Mouse (Mus musculus): ENCODE results near the gene Helq. TPM values are rescaled to one million over a fixed set of nuclear protein-coding genes. Genes with fewer than 3 reads are reported as not detected.

The Helq gene
- total and polyA plus RNA-seq, 2 experiments from 2014 or later = 9.0 to 17.9 TPM

GRCm38 (mm10) chr5:100821375-100821774 is 23.0 kb upstream of the Helq start:
- H3K4me2 ChIP-seq (ENCODE audit: low read depth) = peak overlapping the region; percentile 85
- TF ChIP-seq CTCF (IDR thresholded peaks at IDR 0.05; ENCODE audit: low read depth) = no peak
- no peak for ATAC-seq
- H3K27ac ChIP-seq (ENCODE audit: low read depth, low read length) = no peak overlapping the region
- no peak for DNase-seq
- peaks cover 8% of the 10 kb centered on the region; the same call in 1 of the 2 replicates for H3K4me1 ChIP-seq (ENCODE audit: insufficient read depth)
- peak overlapping the region; percentile 79 for H3K4me3 ChIP-seq (ENCODE audit: low read depth, low read length)
- 79% methylated on average over 8 of the region's 8 CpGs for WGBS
- H3K9ac ChIP-seq = no peak overlapping the region
- no peaks in the 10 kb centered on the region for H3K27me3 ChIP-seq (ENCODE audit: insufficient read depth, low read length)
- no peaks in the 10 kb centered on the region for H3K36me3 ChIP-seq (ENCODE audit: insufficient read depth)
- H3K9me3 ChIP-seq (ENCODE audit: low read length) = no peaks in the 10 kb centered on the region

GRCm38 (mm10) chr5:100820483-100821184 is 22.2 kb upstream of the Helq start, which contains the start of gene Abraxas1:
Abraxas1 (minus strand) TSS chr5:100820965.
- H3K4me1 ChIP-seq (ENCODE audit: insufficient read depth) = peaks cover 8% of the 10 kb centered on the region; the same call in 1 of the 2 replicates
- peak within 1 kb of the TSS; percentile 79 for H3K4me3 ChIP-seq (ENCODE audit: low read depth, low read length)
- H3K27me3 ChIP-seq (ENCODE audit: insufficient read depth, low read length) = no peaks in the 10 kb centered on the region
- DNase-seq (peak; percentile 85), ATAC-seq (peak; percentile 99)
- under 1% methylated on average over 63 of the region's 63 CpGs for WGBS
- H3K9me3 ChIP-seq (ENCODE audit: low read length) = no peaks in the 10 kb centered on the region
- peak; percentile 33; the same call in 1 of the 2 replicates for TF ChIP-seq CTCF (IDR thresholded peaks at IDR 0.05; ENCODE audit: low read depth)
- H3K36me3 ChIP-seq (ENCODE audit: insufficient read depth) = peaks cover 2% of the 10 kb centered on the region; the same call in 1 of the 2 replicates
- peak within 1 kb of the TSS; percentile 77 for H3K9ac ChIP-seq
- peak within 1 kb of the TSS; percentile 69 for H3K27ac ChIP-seq (ENCODE audit: low read depth, low read length)
- H3K4me2 ChIP-seq (ENCODE audit: low read depth) = peak within 1 kb of the TSS; percentile 85

- 23% methylated on average over 16 of the region's 16 CpGs for WGBS
- DNase-seq (no peak), ATAC-seq (no peak)
- Histone ChIP-seq H3K4me1 (ENCODE audit: insufficient read depth) (peaks cover 8% of the 10 kb centered on the region; the same call in 1 of the 2 replicates), H3K27me3 (ENCODE audit: insufficient read depth, low read length) (no peaks in the 10 kb centered on the region), H3K4me3 (ENCODE audit: low read depth, low read length) (peak overlapping the region; percentile 79), H3K36me3 (ENCODE audit: insufficient read depth) (peaks cover 3% of the 10 kb centered on the region; the same call in 1 of the 2 replicates), H3K4me2 (ENCODE audit: low read depth) (peak overlapping the region; percentile 85), H3K9ac (peak overlapping the region; percentile 77), H3K9me3 (ENCODE audit: low read length) (no peaks in the 10 kb centered on the region), H3K27ac (ENCODE audit: low read depth, low read length) (no peak overlapping the region)
- TF ChIP-seq CTCF (IDR thresholded peaks at IDR 0.05; ENCODE audit: low read depth) = peak; percentile 37
Measured at GRCm38 (mm10) chr5:100819568-100820480, 21.4 kb upstream of the Helq start.

DNA sequence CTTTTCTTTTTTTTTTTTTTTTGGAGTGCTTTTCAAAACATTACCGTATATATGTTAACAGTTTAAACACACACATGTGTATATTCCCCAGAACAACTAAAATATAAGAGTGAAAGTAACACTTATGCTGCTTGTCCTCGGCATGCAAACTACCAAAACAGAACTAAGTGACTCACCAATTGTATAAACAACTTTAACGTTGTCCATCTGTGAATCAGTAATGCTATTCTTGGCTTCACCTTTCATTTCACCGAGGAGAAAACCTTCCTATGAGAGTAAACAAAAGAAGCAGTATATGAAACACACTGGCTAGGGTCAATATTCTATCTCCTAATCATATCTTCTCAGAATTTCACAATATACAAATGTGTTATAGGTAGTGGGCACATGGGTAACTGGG is 19.9 kb upstream of the Helq start:
- no peak for ATAC-seq
- H3K4me1 ChIP-seq (ENCODE audit: insufficient read depth) = peaks cover 8% of the 10 kb centered on the region; the same call in 1 of the 2 replicates
- TF ChIP-seq CTCF (IDR thresholded peaks at IDR 0.05; ENCODE audit: low read depth) = no peak
- no peak overlapping the region for H3K27ac ChIP-seq (ENCODE audit: low read depth, low read length)
- peaks cover 3% of the 10 kb centered on the region; the same call in 1 of the 2 replicates for H3K36me3 ChIP-seq (ENCODE audit: insufficient read depth)
- H3K9me3 ChIP-seq (ENCODE audit: low read length) = no peaks in the 10 kb centered on the region
- no peak for DNase-seq
- H3K4me3 ChIP-seq (ENCODE audit: low read depth, low read length) = no peak overlapping the region
- H3K4me2 ChIP-seq (ENCODE audit: low read depth) = no peak overlapping the region
- no peaks in the 10 kb centered on the region for H3K27me3 ChIP-seq (ENCODE audit: insufficient read depth, low read length)
- H3K9ac ChIP-seq = no peak overlapping the region
- WGBS = 87% methylated on average over 4 of the region's 4 CpGs

- no peak for ATAC-seq
- Histone ChIP-seq H3K27me3 (ENCODE audit: insufficient read depth, low read length) (no peaks in the 10 kb centered on the region), H3K4me2 (ENCODE audit: low read depth) (no peak overlapping the region), H3K4me1 (ENCODE audit: insufficient read depth) (0 out of 2 replicates have a peak, but pooled peaks cover 7% of the 10 kb centered on the region), H3K9ac (no peak overlapping the region), H3K36me3 (ENCODE audit: insufficient read depth) (peaks cover 47% of the 10 kb centered on the region), H3K27ac (ENCODE audit: low read depth, low read length) (no peak overlapping the region), H3K4me3 (ENCODE audit: low read depth, low read length) (no peak overlapping the region), H3K9me3 (ENCODE audit: low read length) (no peaks in the 10 kb centered on the region)
- WGBS = 81% methylated on average over 5 of the region's 5 CpGs
- no peak for TF ChIP-seq CTCF (IDR thresholded peaks at IDR 0.05; ENCODE audit: low read depth)
- DNase-seq = no peak
Measured at GRCm38 (mm10) chr5:100794084-100794483, 4.3 kb downstream of the Helq start.

- H3K27me3 ChIP-seq (ENCODE audit: insufficient read depth, low read length) = no peaks in the 10 kb centered on the region
- no peak overlapping the region for H3K4me2 ChIP-seq (ENCODE audit: low read depth)
- no peak overlapping the region for H3K9ac ChIP-seq
- no peaks in the 10 kb centered on the region for H3K4me1 ChIP-seq (ENCODE audit: insufficient read depth)
- no peak for ATAC-seq
- 91% methylated on average over 7 of the region's 7 CpGs for WGBS
- H3K4me3 ChIP-seq (ENCODE audit: low read depth, low read length) = no peak overlapping the region
- no peak overlapping the region for H3K27ac ChIP-seq (ENCODE audit: low read depth, low read length)
- no peaks in the 10 kb centered on the region for H3K9me3 ChIP-seq (ENCODE audit: low read length)
- peaks cover 64% of the 10 kb centered on the region for H3K36me3 ChIP-seq (ENCODE audit: insufficient read depth)
- TF ChIP-seq CTCF (IDR thresholded peaks at IDR 0.05; ENCODE audit: low read depth) = no peak
- no peak for DNase-seq
Measured at GRCm38 (mm10) chr5:100792261-100792660, 6.1 kb downstream of the Helq start.
